Comparison of ENCODE assay signal across 8 mouse cellular contexts in genomic region chr16:94258366-94259310, GRCm38 (mm10). TPM values are rescaled to one million over a fixed set of nuclear protein-coding genes. Genes with fewer than 3 reads are reported as not detected.
A peak's percentile ranks its signal among the peaks of the same experiment; 100 is the strongest.
DNase-seq lines count a peak whose midpoint lies in the region; ATAC-seq lines count a peak whose summit lies in the region.

No protein-coding gene starts in this region.

- no peaks in the 10 kb centered on the region for H3K36me3 ChIP-seq in hindbrain, embryonic 14.5 days (replicated peaks; ENCODE audit: control insufficient read depth, insufficient read depth)

- no peak overlapping the region for H3K4me3 ChIP-seq in hindbrain, embryonic 14.5 days (replicated peaks; ENCODE audit: low read length)

- H3K4me2 ChIP-seq in hindbrain, embryonic 14.5 days (replicated peaks), result no peak overlapping the region

- no peak overlapping the region for H3K9ac ChIP-seq in hindbrain, embryonic 14.5 days

- no peaks in the 10 kb centered on the region for H3K9me3 ChIP-seq in hindbrain, embryonic 14.5 days (ENCODE audit: control insufficient read depth, low read length)

- H3K27ac ChIP-seq in hindbrain, embryonic 14.5 days, result no peak overlapping the region

- ATAC-seq in frontal cortex, adult (ENCODE audit: low TSS enrichment), result peak; percentile 64; the same call in 1 of the 2 replicates
- peak; percentile 82 for ATAC-seq in hindbrain, embryonic 14.5 days (ENCODE audit: low FRiP score)

- H3K4me1 ChIP-seq in hindbrain, embryonic 14.5 days (replicated peaks; ENCODE audit: control insufficient read depth, insufficient read depth, low read length), result 0 out of 2 replicates have a peak, but pooled peaks cover 3% of the 10 kb centered on the region

- 62% methylated on average over 14 of the region's 14 CpGs for whole genome bisulfite sequencing in hindbrain, embryonic 14.5 days

- H3K27me3 ChIP-seq in hindbrain, embryonic 14.5 days (ENCODE audit: control insufficient read depth, insufficient read depth, low read length), result no peaks in the 10 kb centered on the region

- DNase-seq in MEL-GATA-1-ER (ENCODE audit: extremely low read depth, low read depth), result peak; percentile 64
- DNase-seq in cerebellum, adult 18-20 months, result peak; percentile 68 to 71
- DNase-seq in hindbrain, embryonic 14.5 days (ENCODE audit: low spot score), result peak; percentile 97
- peak; percentile 89 to 90 for DNase-seq in layer of hippocampus, postnatal 10 days (ENCODE audit: low spot score in 2 of 2)
- DNase-seq in lung, postnatal 4 days, result peak; percentile 75 to 86
- DNase-seq in right cerebral cortex, adult 18-20 months, result peak; percentile 70
- DNase-seq in urinary bladder, postnatal 14 days (ENCODE audit: low spot score), result peak; percentile 84

RNA-seq across cellular contexts. Expression of gene Hlcs, which starts 54.7 kb away (rescaled TPM):
- polyA plus RNA-seq in hindbrain, embryonic 14.5 days (2014; fragmentation: Nextera tagmentation; extraction: Ambion mirVana), result 6.7 and 7.7 TPM in 2 replicates
- total RNA-seq in layer of hippocampus, postnatal 10 days (2021), result 10 to 100 TPM; 12.1 to 14.1 TPM
